In the genomic region with DNA sequence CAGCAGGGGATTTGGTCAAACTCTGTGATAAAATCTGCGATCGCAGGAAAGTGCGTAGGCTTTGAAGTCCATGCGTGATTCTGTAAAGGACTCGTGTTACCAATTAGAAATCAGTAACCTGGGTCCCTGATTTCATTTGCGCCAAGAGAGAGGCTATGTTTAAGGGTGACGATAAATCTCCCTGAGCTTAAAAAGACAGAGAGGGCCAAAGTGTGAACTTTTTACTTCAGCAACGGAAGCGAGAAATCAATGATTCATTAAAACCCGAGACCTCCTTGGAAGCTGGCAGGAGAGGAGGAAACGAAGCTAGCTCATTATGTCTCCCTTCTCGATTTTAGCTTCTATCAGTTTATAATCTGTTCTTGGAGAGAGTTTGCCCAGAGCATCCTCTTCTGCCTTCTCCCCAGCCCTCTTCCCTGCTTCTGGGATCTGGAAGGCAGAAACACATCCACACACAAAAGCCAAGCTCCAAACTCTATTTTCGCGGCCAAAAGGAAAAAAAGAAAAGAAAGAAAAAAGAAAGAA, we compare ENCODE assay signal across 9 mouse cellular contexts. TPM values are rescaled to one million over a fixed set of nuclear protein-coding genes. Genes with fewer than 3 reads are reported as not detected.
A peak's percentile ranks its signal among the peaks of the same experiment; 100 is the strongest.
DNase-seq lines count a peak whose midpoint lies in the region; ATAC-seq and TF ChIP-seq lines count a peak whose summit lies in the region.
"Had no signal": no experiment of that assay in that cellular context is flagged by ENCODE, and none has a peak within 500 bp of the region (broad histone marks: within the 10 kb centered on the region; RNA-seq: fewer than 3 reads in every experiment).

No protein-coding gene starts in this region.

- no peaks in the 10 kb centered on the region for H3K9me3 ChIP-seq in heart, embryonic 16.5 days (replicated peaks; ENCODE audit: control insufficient read depth, low read length)
- no peaks in the 10 kb centered on the region for H3K9me3 ChIP-seq in neural tube, embryonic 14.5 days (ENCODE audit: control insufficient read depth, low read length)

- peak overlapping the region; percentile 61 for H3K4me3 ChIP-seq in heart, embryonic 16.5 days (ENCODE audit: low read length)
- no peak overlapping the region for H3K4me3 ChIP-seq in heart, adult 2 months
- peak overlapping the region; percentile 63 for H3K4me3 ChIP-seq in embryonic fibroblast, embryonic 13.5 days (ENCODE audit: insufficient read depth, low read length)
- peak overlapping the region; percentile 17; the same call in 1 of the 2 replicates for H3K4me3 ChIP-seq in neural tube, embryonic 14.5 days (ENCODE audit: low read depth, low read length)

- H3K36me3 ChIP-seq in heart, embryonic 16.5 days (ENCODE audit: control insufficient read depth, insufficient read depth) = no peaks in the 10 kb centered on the region
- H3K36me3 ChIP-seq in heart, adult 2 months (ENCODE audit: control insufficient read depth, insufficient read depth, low read length) = no peaks in the 10 kb centered on the region
- H3K36me3 ChIP-seq in neural tube, embryonic 14.5 days (ENCODE audit: control insufficient read depth, insufficient read depth, low read length) = no peaks in the 10 kb centered on the region

- H3K27me3 ChIP-seq in heart, embryonic 16.5 days (ENCODE audit: control insufficient read depth, insufficient read depth, low read length) = peaks cover 9% of the 10 kb centered on the region
- H3K27me3 ChIP-seq in heart, adult 2 months (ENCODE audit: control insufficient read depth, insufficient read depth, low read length) = peaks cover 2% of the 10 kb centered on the region; the same call in 1 of the 2 replicates
- H3K27me3 ChIP-seq in neural tube, embryonic 14.5 days (ENCODE audit: control insufficient read depth, insufficient read depth, low read length) = peaks cover 4% of the 10 kb centered on the region; the same call in 1 of the 2 replicates
- H3K27me3 ChIP-seq: CH12.LX had no signal

- H3K9ac ChIP-seq in heart, embryonic 16.5 days (ENCODE audit: low read length) = 0 out of 2 replicates have a peak overlapping the region, but pooled peaks have one; percentile 12
- H3K9ac ChIP-seq in heart, adult 2 months (ENCODE audit: low read depth, low read length) = no peak overlapping the region
- H3K9ac ChIP-seq in neural tube, embryonic 14.5 days (replicated peaks; ENCODE audit: low read depth, low read length) = no peak overlapping the region

- no peak for TF ChIP-seq EP300 in heart, adult 2 months (IDR thresholded peaks at IDR 0.05; ENCODE audit: insufficient read depth, low read depth, low read length)

- peak overlapping the region; percentile 93 for H3K4me2 ChIP-seq in heart, embryonic 16.5 days (ENCODE audit: low read depth, low read length)
- H3K4me2 ChIP-seq in neural tube, embryonic 14.5 days (ENCODE audit: low read depth, low read length) = peak overlapping the region; percentile 92

- no peak for ATAC-seq in heart, embryonic 16.5 days (replicated peaks; ENCODE audit: extremely low read depth, insufficient read depth, low FRiP score)
- no peak for ATAC-seq in neural tube, embryonic 14.5 days (ENCODE audit: low read depth)
- ATAC-seq in inflammation-experienced regulatory T-cells, adult 6 months = no peak

- TF ChIP-seq CTCF in heart, adult 2 months (IDR thresholded peaks at IDR 0.05) = no peak
- TF ChIP-seq CTCF in embryonic fibroblast, embryonic 13.5 days (IDR thresholded peaks at IDR 0.05; ENCODE audit: borderline replicate concordance, insufficient read depth, low read length) = no peak

- peaks cover 10% of the 10 kb centered on the region for H3K4me1 ChIP-seq in heart, embryonic 16.5 days (ENCODE audit: control insufficient read depth, insufficient read depth, low read length)
- no peaks in the 10 kb centered on the region for H3K4me1 ChIP-seq in heart, adult 2 months (ENCODE audit: control insufficient read depth, insufficient read depth, low read length)
- no peaks in the 10 kb centered on the region for H3K4me1 ChIP-seq in embryonic fibroblast, embryonic 13.5 days (ENCODE audit: control insufficient read depth, insufficient read depth, low read length)
- H3K4me1 ChIP-seq in neural tube, embryonic 14.5 days (ENCODE audit: control insufficient read depth, insufficient read depth, low read length) = peaks cover 6% of the 10 kb centered on the region; the same call in 1 of the 2 replicates

- no peaks in the 10 kb centered on the region for H3K79me2 ChIP-seq in heart, adult 2 months (replicated peaks; ENCODE audit: control insufficient read depth, insufficient read depth, low read length)

- TF ChIP-seq POLR2A in heart, adult 2 months (IDR thresholded peaks at IDR 0.05; ENCODE audit: insufficient read depth, low read depth, low read length) = no peak
- TF ChIP-seq POLR2A in embryonic fibroblast, embryonic 13.5 days (IDR thresholded peaks at IDR 0.05; ENCODE audit: low read depth, low read length) = no peak

- no peak overlapping the region for H3K27ac ChIP-seq in heart, embryonic 16.5 days (ENCODE audit: low read length)
- H3K27ac ChIP-seq in heart, adult 2 months = no peak overlapping the region
- H3K27ac ChIP-seq in embryonic fibroblast, embryonic 13.5 days (ENCODE audit: insufficient read depth, low read length) = no peak overlapping the region
- H3K27ac ChIP-seq in neural tube, embryonic 14.5 days (ENCODE audit: low read depth, low read length) = no peak overlapping the region

- WGBS in heart, embryonic 16.5 days = 2% methylated on average over 14 of the region's 14 CpGs
- 5% methylated on average over 14 of the region's 14 CpGs for WGBS in heart, adult 2 months
- WGBS in neural tube, embryonic 14.5 days = under 1% methylated on average over 14 of the region's 14 CpGs

- DNase-seq in heart, adult 2 months = no peak
- peak; percentile 2 for DNase-seq in kidney, postnatal 14 days
- DNase-seq in thymus, postnatal 0 days (ENCODE audit: low spot score) = no peak
- no peak for DNase-seq in cerebellum, adult 9-10 months

- intact Hi-C loops in heart, adult 2 months (cut with DNase I) = no loop called here

RNA-seq across cellular contexts. Expression of a gene that starts 44.1 kb away (rescaled TPM):
- 0.80 and 2.0 TPM in 2 replicates for polyA plus RNA-seq in heart, embryonic 16.5 days (2015; fragmentation: Nextera tagmentation; extraction: Ambion mirVana)
- under 1 TPM; 0.44 to 0.57 TPM for total RNA-seq in heart, adult 2 months (2021)
- polyA plus RNA-seq in heart, adult 2 months (2012; rRNA removed) = 0.18 and 0.26 TPM in 2 replicates
- 10.7 and 17.3 TPM in 2 replicates for polyA plus RNA-seq in embryonic fibroblast, embryonic 13.5 days (2011; ENCODE audit: insufficient read length, low read depth, missing spikeins)
- polyA plus RNA-seq in neural tube, embryonic 14.5 days (2014; fragmentation: Nextera tagmentation; extraction: Ambion mirVana) = 2.0 and 2.1 TPM in 2 replicates
- 0.62 and 0.90 TPM in 2 replicates for polyA plus RNA-seq in thymus, postnatal 0 days (2015; fragmentation: Nextera tagmentation; extraction: Ambion mirVana)
- not detected for polyA plus RNA-seq in inflammation-experienced regulatory T-cells, adult 6 months (2017; shearing (Covaris generic))
- total RNA-seq: CH12.LX had no signal
